Mouse (Mus musculus): Measurements from ENCODE around the gene Tmem130. TPM values are rescaled to one million over a fixed set of nuclear protein-coding genes. Genes with fewer than 3 reads are reported as not detected.

Gene Tmem130
- polyA plus RNA-seq, 2 experiments: 0.79 TPM; not detected in 1

DNA sequence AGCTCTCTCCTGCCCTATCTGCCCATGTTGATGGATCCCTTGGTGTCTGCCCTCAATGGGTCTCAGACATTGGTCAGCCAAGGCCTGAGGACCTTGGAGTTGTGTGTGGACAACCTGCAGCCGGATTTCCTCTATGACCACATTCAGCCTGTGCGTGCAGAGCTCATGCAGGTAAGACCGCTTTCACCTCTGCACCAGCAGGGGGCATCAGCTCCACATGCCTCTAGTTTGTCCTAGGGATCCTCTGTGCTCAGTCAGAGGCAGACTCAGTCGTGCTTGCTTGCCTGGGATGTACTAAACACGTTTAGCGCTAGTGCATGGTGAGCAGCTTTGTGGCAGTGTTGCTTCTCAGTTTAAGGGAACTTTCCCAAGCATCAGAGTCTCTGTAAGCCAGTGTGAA, 33.1 kb upstream of the Tmem130 start:
- no peak for TF ChIP-seq POLR2A (IDR thresholded peaks at IDR 0.05; ENCODE audit: borderline replicate concordance, extremely low read depth, insufficient read depth, insufficient read length)
- H3K27me3 ChIP-seq (ENCODE audit: control insufficient read depth, insufficient read depth, low read length): no peaks in the 10 kb centered on the region
- no peak overlapping the region for H3K4me2 ChIP-seq (replicated peaks; ENCODE audit: low read depth, low read length, severe bottlenecking)
- peaks cover 99% of the 10 kb centered on the region for H3K36me3 ChIP-seq (ENCODE audit: control insufficient read depth, insufficient read depth, low read length)
- WGBS: 78% methylated on average over 6 of the region's 6 CpGs
- ATAC-seq (ENCODE audit: low FRiP score, low read depth) (no peak), DNase-seq (ENCODE audit: low spot score) (no peak)
- no peaks in the 10 kb centered on the region for H3K9me3 ChIP-seq (ENCODE audit: control insufficient read depth, low read length)
- no peak overlapping the region for H3K4me3 ChIP-seq (replicated peaks; ENCODE audit: low read length)
- no peak overlapping the region for H3K27ac ChIP-seq (replicated peaks; ENCODE audit: low read depth, low read length)
- no peak overlapping the region for H3K9ac ChIP-seq (ENCODE audit: low read depth, low read length, severe bottlenecking)
- no peaks in the 10 kb centered on the region for H3K4me1 ChIP-seq (ENCODE audit: control insufficient read depth, insufficient read depth, low read length)

- 88% methylated on average over 5 of the region's 5 CpGs for WGBS
- no peaks in the 10 kb centered on the region for H3K4me1 ChIP-seq (ENCODE audit: control insufficient read depth, insufficient read depth, low read length)
- H3K4me2 ChIP-seq (replicated peaks; ENCODE audit: low read depth, low read length, severe bottlenecking): no peak overlapping the region
- no peak overlapping the region for H3K4me3 ChIP-seq (replicated peaks; ENCODE audit: low read length)
- H3K9me3 ChIP-seq (ENCODE audit: control insufficient read depth, low read length): no peaks in the 10 kb centered on the region
- TF ChIP-seq POLR2A (IDR thresholded peaks at IDR 0.05; ENCODE audit: borderline replicate concordance, extremely low read depth, insufficient read depth, insufficient read length): no peak
- no peak for DNase-seq (ENCODE audit: low spot score)
- no peak for ATAC-seq (ENCODE audit: low FRiP score, low read depth)
- no peaks in the 10 kb centered on the region for H3K27me3 ChIP-seq (ENCODE audit: control insufficient read depth, insufficient read depth, low read length)
- H3K27ac ChIP-seq (replicated peaks; ENCODE audit: low read depth, low read length): no peak overlapping the region
- no peak overlapping the region for H3K9ac ChIP-seq (ENCODE audit: low read depth, low read length, severe bottlenecking)
- H3K36me3 ChIP-seq (ENCODE audit: control insufficient read depth, insufficient read depth, low read length): peaks cover 99% of the 10 kb centered on the region
Measured at GRCm38 (mm10) chr5:144793374-144793773, 31.8 kb upstream of the Tmem130 start.

DNA sequence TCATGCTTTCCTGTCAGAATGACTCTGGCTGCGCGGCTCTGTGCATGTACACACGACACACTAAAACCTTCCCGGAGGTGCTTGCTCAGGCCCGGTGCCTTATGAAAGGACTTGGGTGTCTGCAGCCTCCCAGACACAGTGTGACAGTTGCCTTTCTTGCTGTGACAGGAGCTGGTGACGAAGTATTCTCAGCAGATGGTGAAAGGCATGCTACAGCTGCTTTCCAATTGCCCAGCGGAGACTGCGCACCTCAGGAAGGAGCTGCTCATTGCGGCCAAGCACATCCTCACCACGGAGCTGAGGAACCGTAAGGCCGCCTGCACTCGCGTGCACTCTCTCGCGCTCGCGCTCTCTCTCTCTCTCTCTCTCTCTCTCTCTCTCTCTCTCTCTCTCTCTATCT, 24.8 kb upstream of the Tmem130 start:
- H3K36me3 ChIP-seq (ENCODE audit: control insufficient read depth, insufficient read depth, low read length): peaks cover 96% of the 10 kb centered on the region
- no peaks in the 10 kb centered on the region for H3K27me3 ChIP-seq (ENCODE audit: control insufficient read depth, insufficient read depth, low read length)
- no peaks in the 10 kb centered on the region for H3K4me1 ChIP-seq (ENCODE audit: control insufficient read depth, insufficient read depth, low read length)
- no peak overlapping the region for H3K4me3 ChIP-seq (replicated peaks; ENCODE audit: low read length)
- no peak for TF ChIP-seq POLR2A (IDR thresholded peaks at IDR 0.05; ENCODE audit: borderline replicate concordance, extremely low read depth, insufficient read depth, insufficient read length)
- no peak overlapping the region for H3K27ac ChIP-seq (replicated peaks; ENCODE audit: low read depth, low read length)
- no peak for DNase-seq (ENCODE audit: low spot score)
- WGBS: 98% methylated on average over 18 of the region's 18 CpGs
- H3K9ac ChIP-seq (ENCODE audit: low read depth, low read length, severe bottlenecking): no peak overlapping the region
- H3K9me3 ChIP-seq (ENCODE audit: control insufficient read depth, low read length): no peaks in the 10 kb centered on the region
- ATAC-seq (ENCODE audit: low FRiP score, low read depth): no peak
- H3K4me2 ChIP-seq (replicated peaks; ENCODE audit: low read depth, low read length, severe bottlenecking): no peak overlapping the region

DNA sequence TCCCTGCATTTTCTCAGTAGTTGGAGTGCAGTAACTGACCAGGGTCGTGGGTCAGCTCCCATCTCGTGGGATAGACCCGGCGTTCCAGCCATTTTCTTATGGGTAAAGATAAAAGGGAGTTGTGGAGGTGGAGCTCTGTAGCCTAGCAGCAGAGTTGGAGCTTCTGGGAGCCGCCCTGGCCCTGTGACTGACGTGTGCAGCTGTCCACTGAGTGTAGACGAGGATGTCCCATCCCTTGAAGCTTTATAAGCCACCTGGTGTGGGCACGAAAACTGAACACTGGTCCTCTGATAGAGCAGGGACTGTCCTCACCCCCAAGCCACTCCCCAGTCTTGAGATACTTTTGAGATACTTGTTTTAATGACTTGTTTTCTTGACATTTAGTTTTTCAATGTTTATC, 19.0 kb upstream of the Tmem130 start:
- DNase-seq (ENCODE audit: low spot score) (no peak), ATAC-seq (ENCODE audit: low FRiP score, low read depth) (no peak)
- Histone ChIP-seq H3K27ac (replicated peaks; ENCODE audit: low read depth, low read length) (no peak overlapping the region), H3K9me3 (ENCODE audit: control insufficient read depth, low read length) (no peaks in the 10 kb centered on the region), H3K4me1 (ENCODE audit: control insufficient read depth, insufficient read depth, low read length) (no peaks in the 10 kb centered on the region), H3K4me2 (replicated peaks; ENCODE audit: low read depth, low read length, severe bottlenecking) (no peak overlapping the region), H3K9ac (ENCODE audit: low read depth, low read length, severe bottlenecking) (no peak overlapping the region), H3K4me3 (replicated peaks; ENCODE audit: low read length) (no peak overlapping the region), H3K36me3 (ENCODE audit: control insufficient read depth, insufficient read depth, low read length) (peaks cover 94% of the 10 kb centered on the region), H3K27me3 (ENCODE audit: control insufficient read depth, insufficient read depth, low read length) (no peaks in the 10 kb centered on the region)
- TF ChIP-seq POLR2A (IDR thresholded peaks at IDR 0.05; ENCODE audit: borderline replicate concordance, extremely low read depth, insufficient read depth, insufficient read length): no peak
- 76% methylated on average over 8 of the region's 8 CpGs for WGBS

- H3K36me3 ChIP-seq (ENCODE audit: control insufficient read depth, insufficient read depth, low read length): peaks cover 70% of the 10 kb centered on the region
- H3K9ac ChIP-seq (ENCODE audit: low read depth, low read length, severe bottlenecking): no peak overlapping the region
- no peak overlapping the region for H3K27ac ChIP-seq (replicated peaks; ENCODE audit: low read depth, low read length)
- no peak for ATAC-seq (ENCODE audit: low FRiP score, low read depth)
- no peak for TF ChIP-seq POLR2A (IDR thresholded peaks at IDR 0.05; ENCODE audit: borderline replicate concordance, extremely low read depth, insufficient read depth, insufficient read length)
- no peak for DNase-seq (ENCODE audit: low spot score)
- no peaks in the 10 kb centered on the region for H3K27me3 ChIP-seq (ENCODE audit: control insufficient read depth, insufficient read depth, low read length)
- H3K4me1 ChIP-seq (ENCODE audit: control insufficient read depth, insufficient read depth, low read length): peaks cover 10% of the 10 kb centered on the region
- 93% methylated on average over 6 of the region's 6 CpGs for WGBS
- H3K4me3 ChIP-seq (replicated peaks; ENCODE audit: low read length): no peak overlapping the region
- H3K4me2 ChIP-seq (replicated peaks; ENCODE audit: low read depth, low read length, severe bottlenecking): no peak overlapping the region
- H3K9me3 ChIP-seq (ENCODE audit: control insufficient read depth, low read length): no peaks in the 10 kb centered on the region
Measured at GRCm38 (mm10) chr5:144773231-144773630, 11.6 kb upstream of the Tmem130 start.

GRCm38 (mm10) chr5:144769067-144769482, 7.5 kb upstream of the Tmem130 start:
- Histone ChIP-seq H3K4me3 (replicated peaks; ENCODE audit: low read length) (peak overlapping the region; percentile 69), H3K4me2 (replicated peaks; ENCODE audit: low read depth, low read length, severe bottlenecking) (peak overlapping the region; percentile 85), H3K4me1 (ENCODE audit: control insufficient read depth, insufficient read depth, low read length) (peaks cover 10% of the 10 kb centered on the region), H3K9ac (ENCODE audit: low read depth, low read length, severe bottlenecking) (peak overlapping the region; percentile 90), H3K27ac (replicated peaks; ENCODE audit: low read depth, low read length) (peak overlapping the region; percentile 94; the same call in 1 of the 2 replicates), H3K9me3 (ENCODE audit: control insufficient read depth, low read length) (no peaks in the 10 kb centered on the region), H3K27me3 (ENCODE audit: control insufficient read depth, insufficient read depth, low read length) (no peaks in the 10 kb centered on the region), H3K36me3 (ENCODE audit: control insufficient read depth, insufficient read depth, low read length) (peaks cover 32% of the 10 kb centered on the region)
- ATAC-seq (ENCODE audit: low FRiP score, low read depth) (no peak), DNase-seq (ENCODE audit: low spot score) (no peak)
- WGBS: 29% methylated on average over 8 of the region's 8 CpGs
- TF ChIP-seq POLR2A (IDR thresholded peaks at IDR 0.05; ENCODE audit: borderline replicate concordance, extremely low read depth, insufficient read depth, insufficient read length): no peak

Measured in limb, embryonic 14.5 days (tissue).